Comparison of ENCODE assay signal across 27 mouse cellular contexts in the genomic region with DNA sequence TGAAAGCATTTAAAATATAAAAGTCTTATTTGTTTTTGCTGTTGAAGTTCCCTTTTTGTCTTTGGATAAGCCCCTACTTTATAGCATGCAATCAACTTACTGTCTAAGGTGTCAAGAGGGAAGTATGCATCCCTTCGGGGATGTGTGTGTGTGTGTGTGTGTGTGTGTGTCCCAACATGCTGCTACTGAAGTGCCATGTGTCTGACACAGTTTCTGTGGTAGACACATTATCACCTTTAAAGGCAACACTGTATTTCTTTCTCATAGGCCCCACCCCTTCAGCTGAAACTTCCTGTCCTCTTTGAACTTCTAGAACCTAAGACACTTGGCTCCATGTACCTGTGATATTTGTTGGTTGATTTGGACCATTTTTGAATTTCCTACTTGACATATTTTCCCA.
A peak's percentile ranks its signal among the peaks of the same experiment; 100 is the strongest.
DNase-seq lines count a peak whose midpoint lies in the region; ATAC-seq lines count a peak whose summit lies in the region.
"Had no signal": no experiment of that assay in that cellular context is flagged by ENCODE, and none has a peak within 500 bp of the region (broad histone marks: within the 10 kb centered on the region; RNA-seq: fewer than 3 reads in every experiment).

No protein-coding gene starts in this region.

- H3K36me3 ChIP-seq in hindbrain, embryonic 11.5 days (ENCODE audit: control insufficient read depth, insufficient read depth, low read length): no peaks in the 10 kb centered on the region
- H3K36me3 ChIP-seq: embryonic facial prominence, embryonic 15.5 days; intestine, embryonic 15.5 days; limb, embryonic 12.5 days; neural tube, embryonic 13.5 days; stomach, embryonic 15.5 days had no signal

- no peaks in the 10 kb centered on the region for H3K27me3 ChIP-seq in hindbrain, embryonic 11.5 days (ENCODE audit: control insufficient read depth, insufficient read depth, low read length)
- H3K27me3 ChIP-seq: embryonic facial prominence, embryonic 15.5 days; forebrain, embryonic 13.5 days; intestine, embryonic 15.5 days; limb, embryonic 12.5 days; stomach, embryonic 15.5 days had no signal

- H3K4me1 ChIP-seq in hindbrain, embryonic 11.5 days (replicated peaks; ENCODE audit: control insufficient read depth, insufficient read depth, low read length): peaks cover 3% of the 10 kb centered on the region

- DNase-seq in thymus, postnatal 0 days (ENCODE audit: low spot score): peak; percentile 84
- DNase-seq in thymus, postnatal 10 days (ENCODE audit: low spot score in 2 of 2): no peak
- DNase-seq in natural killer cell, adult 2 months (ENCODE audit: low spot score in 2 of 2): peak; percentile 26 to 40
- DNase-seq in hindbrain, embryonic 11.5 days (ENCODE audit: low spot score): no peak
- DNase-seq in cerebellum, postnatal 36 days: no peak
- no peak for DNase-seq in kidney, adult 9 months
- DNase-seq: cerebellum, adult 18-20 months; cerebellum, postnatal 10 days; gastrocnemius, postnatal 10 days; heart, adult 11 months; heart, postnatal 4 days; kidney, adult 2 months; kidney, postnatal 14 days; layer of hippocampus, adult 9-11 months; lung, postnatal 36 days had no signal

- H3K27ac ChIP-seq in hindbrain, embryonic 11.5 days (ENCODE audit: low read depth, low read length): no peak overlapping the region
- H3K27ac ChIP-seq: embryonic facial prominence, embryonic 15.5 days; forebrain, embryonic 13.5 days; hindbrain, embryonic 14.5 days; intestine, embryonic 15.5 days; limb, embryonic 12.5 days; neural tube, embryonic 13.5 days had no signal

- 92% methylated on average over 1 of the region's 1 CpGs for WGBS in hindbrain, embryonic 11.5 days

- no peak overlapping the region for H3K4me2 ChIP-seq in hindbrain, embryonic 11.5 days (replicated peaks; ENCODE audit: low read depth, low read length)
- H3K4me2 ChIP-seq: embryonic facial prominence, embryonic 15.5 days; forebrain, embryonic 13.5 days; heart, embryonic 11.5 days; hindbrain, embryonic 14.5 days; intestine, embryonic 15.5 days; limb, embryonic 12.5 days; midbrain, embryonic 11.5 days; neural tube, embryonic 13.5 days; stomach, embryonic 15.5 days had no signal

- no peak overlapping the region for H3K9ac ChIP-seq in hindbrain, embryonic 11.5 days (ENCODE audit: low read depth, low read length)
- H3K9ac ChIP-seq: embryonic facial prominence, embryonic 15.5 days; forebrain, embryonic 13.5 days; hindbrain, embryonic 14.5 days; intestine, embryonic 15.5 days; limb, embryonic 12.5 days; neural tube, embryonic 13.5 days; stomach, embryonic 15.5 days had no signal

- H3K9me3 ChIP-seq in hindbrain, embryonic 11.5 days (ENCODE audit: control insufficient read depth, low read length): no peaks in the 10 kb centered on the region
- H3K9me3 ChIP-seq: embryonic facial prominence, embryonic 10.5 days; embryonic facial prominence, embryonic 15.5 days; forebrain, embryonic 13.5 days; intestine, embryonic 15.5 days; limb, embryonic 12.5 days; neural tube, embryonic 13.5 days; stomach, embryonic 15.5 days had no signal

- ATAC-seq in activated CD4-positive, CD25-positive, alpha-beta regulatory T cell, adult 4 months: peak; percentile 41
- no peak for ATAC-seq in hindbrain, embryonic 11.5 days (ENCODE audit: low FRiP score)
- ATAC-seq: forebrain, embryonic 13.5 days; intestine, embryonic 15.5 days; midbrain, embryonic 16.5 days had no signal

- H3K4me3 ChIP-seq in hindbrain, embryonic 11.5 days (ENCODE audit: low read depth, low read length): no peak overlapping the region
- H3K4me3 ChIP-seq: embryonic facial prominence, embryonic 10.5 days; embryonic facial prominence, embryonic 15.5 days; forebrain, embryonic 13.5 days; intestine, embryonic 15.5 days; limb, embryonic 12.5 days; neural tube, embryonic 13.5 days; stomach, embryonic 15.5 days had no signal

Comparison
In these comparisons a context has a peak if more than half of its experiments do, and no peak if none do; other contexts are left out.
1. DNase-seq: peak in thymus, postnatal 0 days (single experiment) and natural killer cell, adult 2 months (2 of 2); none in thymus, postnatal 10 days (0 of 2), hindbrain, embryonic 11.5 days (single experiment), cerebellum, postnatal 36 days (0 of 2) and kidney, adult 9 months (single experiment).